Mouse (Mus musculus): ENCODE measurements around the gene Myocos. TPM values are rescaled to one million over a fixed set of nuclear protein-coding genes. Genes with fewer than 3 reads are reported as not detected.

The Myocos gene
- polyA plus RNA-seq (2012; rRNA removed), result not detected in 2 replicates

GRCm38 (mm10) chr1:162658119-162658518 lies at the start of gene Myocos:
TSS of gene Myocos (minus strand) at chr1:162658219.

GRCm38 (mm10) chr1:162639051-162639750 lies 18.8 kb downstream of the Myocos start, which contains the start of gene Myoc:
TSS of gene Myoc (plus strand) at chr1:162639155.

Other genes starting within 250 kb of the Myocos start
- 0.29 and 0.42 TPM in 2 replicates for gene Dnm3, start 180.2 kb downstream of the Myocos start, polyA plus RNA-seq (2012; rRNA removed)
- 3.7 and 4.2 TPM in 2 replicates for gene Mettl13, start 109.7 kb downstream of the Myocos start, polyA plus RNA-seq (2012; rRNA removed)
- 9.3 and 10.0 TPM in 2 replicates for gene Vamp4, start 87.7 kb downstream of the Myocos start, polyA plus RNA-seq (2012; rRNA removed)
- 0.01 TPM in 1 of 2 replicates, not detected in the other for gene Myoc, start 19.1 kb downstream of the Myocos start, polyA plus RNA-seq (2012; rRNA removed)
- 7.6 and 9.8 TPM in 2 replicates for gene Prrc2c, start 82.3 kb upstream of the Myocos start, polyA plus RNA-seq (2012; rRNA removed)
- gene Fmo4, start 155.8 kb upstream of the Myocos start, polyA plus RNA-seq (2012; rRNA removed), result 10.2 and 14.2 TPM in 2 replicates
- gene Fmo1, start 208.4 kb upstream of the Myocos start, polyA plus RNA-seq (2012; rRNA removed), result 172 TPM in 2 replicates
- 0.41 and 0.65 TPM in 2 replicates for gene Fmo2, start 240.5 kb upstream of the Myocos start, polyA plus RNA-seq (2012; rRNA removed)

All from liver, embryonic 18 days (tissue).